Mouse (Mus musculus) WW6 (cell line): Measurements from ENCODE around the gene Psen2.

Source experiments
- DNase-seq: peaks from one replicate; pipeline ENCODE4 v3.0.0-alpha.2; 2013; ENCODE audit warnings: low read depth, low spot score

Gene Psen2

DNA sequence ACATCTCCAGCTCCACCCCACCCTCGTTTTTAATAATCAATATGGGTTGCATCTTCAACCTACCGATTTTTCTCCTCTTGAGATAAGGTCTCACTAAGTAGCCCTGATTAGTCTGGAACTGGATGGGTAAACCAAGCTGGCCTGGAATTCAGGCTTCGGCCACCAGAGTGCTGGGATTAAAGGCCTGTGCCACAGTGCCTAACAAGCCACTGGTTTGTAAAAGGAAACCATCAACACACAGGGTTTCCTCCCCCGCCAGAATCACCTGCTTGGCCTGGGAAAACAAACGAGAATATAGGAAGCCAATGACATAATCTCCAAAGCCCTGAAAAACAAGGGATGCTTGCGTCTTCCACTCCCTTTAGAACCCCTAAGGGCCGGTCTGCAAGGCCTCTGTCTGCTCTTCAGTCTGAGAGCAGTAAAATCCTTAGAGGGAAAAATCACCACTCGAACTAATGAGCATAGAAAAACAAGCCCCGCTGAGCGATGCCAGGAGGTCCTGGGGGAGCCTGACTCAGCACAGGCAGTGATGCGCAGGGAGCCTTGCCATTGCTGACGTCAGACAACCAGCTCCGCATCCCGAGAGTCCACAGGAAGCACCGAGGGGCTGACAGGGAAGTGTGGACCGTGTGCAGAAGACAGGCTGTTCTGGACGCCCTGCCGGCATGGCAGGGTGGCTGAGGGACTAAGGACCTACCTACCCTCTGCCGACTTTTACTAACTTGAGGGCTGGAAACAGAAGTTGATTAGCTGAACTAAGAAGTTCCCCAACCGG lies 13.4 kb downstream of the Psen2 start:
- DNase-seq = no peak

GRCm38 (mm10) chr1:180248593-180249146 lies 14.6 kb downstream of the Psen2 start:
- no peak for DNase-seq

DNA sequence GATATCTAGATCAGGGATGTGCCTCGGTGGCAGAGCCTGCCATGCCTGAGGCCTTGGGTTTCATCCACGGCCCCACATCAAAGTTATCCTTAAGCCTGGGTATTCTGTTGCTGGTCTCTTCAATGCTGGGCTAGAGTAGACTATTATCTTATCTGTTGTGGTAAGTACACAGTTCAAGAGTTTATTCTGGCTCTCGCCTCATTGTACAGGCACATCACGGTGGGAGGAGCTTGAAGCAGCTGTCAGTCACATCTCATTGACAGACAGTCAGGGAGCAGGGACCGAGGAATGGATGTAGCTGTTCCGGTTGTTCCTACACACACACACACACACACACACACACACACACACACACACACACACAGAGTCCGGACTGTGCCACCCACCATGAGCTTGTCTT lies 15.3 kb downstream of the Psen2 start:
- no peak for DNase-seq

- DNase-seq = no peak
Measured at GRCm38 (mm10) chr1:180245741-180246507, 17.3 kb downstream of the Psen2 start.

GRCm38 (mm10) chr1:180231729-180232128 lies 31.5 kb downstream of the Psen2 start:
- DNase-seq = no peak

DNA sequence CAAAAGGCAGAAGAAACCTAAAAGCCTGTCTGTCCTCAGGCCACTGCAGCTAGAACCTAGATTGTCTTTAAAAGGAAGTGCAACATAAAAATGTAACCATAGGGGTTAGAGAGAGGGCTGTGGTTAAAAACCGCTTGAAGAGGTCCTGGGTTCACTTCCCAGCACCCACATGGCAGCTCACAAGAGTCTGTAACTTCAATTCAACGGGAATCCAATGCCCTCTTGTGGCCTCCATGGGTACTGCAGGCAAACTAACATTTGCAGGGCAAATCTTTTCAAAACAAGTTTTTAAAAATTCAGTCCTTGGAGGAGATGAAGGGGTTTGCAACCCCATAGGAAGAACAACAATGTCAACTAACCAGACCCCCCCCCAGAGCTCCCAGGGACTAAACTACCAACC lies 32.7 kb downstream of the Psen2 start:
- no peak for DNase-seq

DNA sequence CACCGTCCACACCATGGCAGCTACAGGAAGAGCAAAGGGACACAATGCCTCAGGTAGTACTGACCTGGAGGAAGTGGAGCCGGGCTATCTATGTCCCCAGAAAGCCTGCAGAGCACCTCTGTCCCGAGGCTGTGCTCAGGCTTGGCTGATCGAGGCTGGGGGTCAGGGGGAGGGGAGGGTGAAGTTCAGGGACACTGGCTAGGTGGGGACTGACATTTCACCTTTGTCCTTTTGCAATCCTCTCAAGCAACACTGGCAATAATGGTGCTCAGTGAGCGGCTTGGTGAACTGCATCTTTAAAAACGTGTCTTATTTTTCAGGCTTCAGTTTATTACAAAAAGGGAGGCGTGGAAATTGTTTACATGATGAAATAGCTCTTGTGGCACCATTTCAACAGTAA lies 33.3 kb downstream of the Psen2 start:
- DNase-seq = no peak

DNA sequence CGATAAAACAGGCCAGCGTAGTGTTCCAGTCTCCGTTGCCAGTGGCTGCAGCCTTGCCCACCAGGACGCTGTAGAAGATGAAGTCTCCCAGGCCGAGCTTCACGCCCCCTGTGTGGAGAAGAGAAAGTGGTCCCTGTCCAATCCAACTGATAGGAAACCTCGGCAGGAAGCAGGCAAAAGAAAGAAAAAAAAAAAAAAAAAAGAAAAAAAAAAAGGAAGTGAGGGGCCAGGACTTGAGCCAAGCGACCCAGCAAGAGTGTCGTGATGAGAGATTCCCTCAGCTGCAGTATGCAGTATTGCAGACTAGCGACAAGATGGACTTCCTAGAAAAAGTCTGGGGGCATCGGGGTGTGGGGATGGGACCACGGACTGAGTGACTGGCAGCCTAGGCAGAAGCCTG lies 34.4 kb downstream of the Psen2 start:
- DNase-seq = no peak

- DNase-seq = no peak
Measured at GRCm38 (mm10) chr1:180226766-180227165, 36.5 kb downstream of the Psen2 start.

- DNase-seq = no peak
Measured at GRCm38 (mm10) chr1:180226221-180226713, 37.0 kb downstream of the Psen2 start.

GRCm38 (mm10) chr1:180225500-180226220 lies 37.6 kb downstream of the Psen2 start:
- DNase-seq = no peak

DNA sequence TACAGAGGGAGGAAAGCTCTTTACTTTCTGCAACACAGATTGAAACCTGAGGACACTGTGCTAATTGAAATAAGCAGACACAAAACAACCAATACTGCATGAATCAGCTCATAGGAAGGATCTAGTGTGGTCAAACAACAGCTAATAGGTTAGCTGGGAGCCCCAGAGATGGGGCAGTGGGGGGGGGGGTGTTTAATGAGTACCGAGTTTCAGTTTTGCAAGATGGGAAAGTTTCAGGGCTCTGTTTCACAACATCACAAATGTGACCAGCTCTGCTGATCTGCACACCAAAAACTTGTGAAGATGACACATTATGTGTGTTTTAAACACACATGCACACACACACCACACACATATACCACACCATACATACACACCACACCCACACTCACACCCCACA lies 41.2 kb downstream of the Psen2 start:
- DNase-seq = no peak

- no peak for DNase-seq
Measured at GRCm38 (mm10) chr1:180220791-180221542, 42.3 kb downstream of the Psen2 start.

GRCm38 (mm10) chr1:180216541-180217276 lies 46.5 kb downstream of the Psen2 start:
- DNase-seq = no peak

DNA sequence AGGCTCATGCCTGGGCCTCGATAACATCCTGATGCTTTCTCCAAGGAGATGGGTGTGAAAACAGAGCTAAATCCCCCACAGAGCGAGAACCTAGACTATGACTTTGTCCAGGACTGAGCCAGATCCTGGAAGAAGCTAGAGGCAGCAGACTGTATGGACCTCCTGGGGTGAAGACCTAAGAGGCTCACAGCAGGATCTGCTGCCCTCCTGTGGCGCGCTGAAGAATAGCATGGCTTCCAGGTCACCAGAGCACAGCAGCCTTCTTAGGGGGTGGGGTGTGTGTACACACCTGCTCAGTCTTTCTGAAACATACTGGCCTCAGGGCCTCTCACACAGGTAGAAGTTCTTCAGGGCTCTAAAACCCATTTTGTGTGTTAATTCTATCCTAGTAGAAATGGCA lies 48.2 kb downstream of the Psen2 start:
- DNase-seq = no peak

DNA sequence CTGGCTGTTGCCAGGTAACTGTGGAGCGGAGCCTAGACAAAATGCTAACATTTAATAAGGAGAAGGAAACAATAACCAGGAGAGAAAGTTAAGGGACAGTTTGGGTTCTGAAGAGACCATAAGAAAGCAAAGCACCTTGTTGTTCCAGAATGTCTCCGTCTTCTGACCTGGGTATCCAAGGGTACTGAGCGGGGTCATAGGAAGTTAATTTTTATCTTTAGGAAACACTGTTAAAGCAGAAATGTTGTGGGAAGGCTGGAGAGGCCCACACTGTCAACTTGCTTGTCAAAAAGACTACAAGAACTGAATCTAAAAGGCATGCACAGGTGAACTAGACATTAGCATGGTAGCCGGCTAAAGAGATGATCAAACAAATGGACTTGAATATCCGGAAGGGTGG lies 50.3 kb downstream of the Psen2 start:
- DNase-seq = no peak

DNA sequence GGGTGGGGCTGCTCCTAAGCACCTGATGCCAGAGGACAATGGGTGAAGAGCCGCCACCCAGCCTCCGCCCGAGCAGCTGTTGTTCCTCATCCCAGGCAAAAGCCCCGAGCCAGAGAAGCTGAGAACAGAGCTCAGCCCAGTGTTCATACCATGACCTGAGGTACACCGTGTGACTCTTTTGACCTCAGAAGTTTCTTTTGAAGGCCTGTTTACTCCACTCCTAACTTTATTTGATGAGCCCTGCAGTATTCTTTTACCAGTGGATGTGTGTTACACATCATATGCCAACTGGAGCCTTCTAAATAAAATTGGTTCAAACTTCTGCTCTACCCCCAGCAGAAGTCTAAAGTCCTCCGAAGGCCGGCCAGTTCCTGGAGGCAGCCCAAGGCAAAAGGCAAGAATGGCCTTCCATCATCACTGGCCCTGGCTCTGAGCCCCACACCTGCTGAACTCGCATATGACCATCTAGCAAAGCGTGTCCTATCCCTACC lies 52.4 kb downstream of the Psen2 start:
- no peak for DNase-seq

DNA sequence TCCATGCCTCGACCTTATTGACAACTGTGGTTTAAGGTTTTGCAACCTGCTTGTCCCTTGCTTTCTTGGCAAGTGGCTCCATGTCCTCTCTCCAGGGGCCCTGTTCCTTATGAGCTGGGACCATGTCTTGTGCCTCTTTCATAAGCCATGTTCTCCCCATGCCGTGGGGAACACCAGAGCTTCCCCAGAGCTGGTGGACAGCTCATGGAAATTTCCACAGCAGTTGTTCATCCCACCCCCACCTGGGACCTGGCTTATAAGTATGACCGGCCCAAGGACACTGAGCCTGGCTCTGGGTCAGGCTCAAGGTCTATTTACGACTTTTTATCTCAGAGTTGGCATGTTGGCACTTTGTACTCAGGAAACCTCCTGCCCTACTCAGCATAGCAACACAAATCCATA lies 53.2 kb downstream of the Psen2 start:
- no peak for DNase-seq

DNA sequence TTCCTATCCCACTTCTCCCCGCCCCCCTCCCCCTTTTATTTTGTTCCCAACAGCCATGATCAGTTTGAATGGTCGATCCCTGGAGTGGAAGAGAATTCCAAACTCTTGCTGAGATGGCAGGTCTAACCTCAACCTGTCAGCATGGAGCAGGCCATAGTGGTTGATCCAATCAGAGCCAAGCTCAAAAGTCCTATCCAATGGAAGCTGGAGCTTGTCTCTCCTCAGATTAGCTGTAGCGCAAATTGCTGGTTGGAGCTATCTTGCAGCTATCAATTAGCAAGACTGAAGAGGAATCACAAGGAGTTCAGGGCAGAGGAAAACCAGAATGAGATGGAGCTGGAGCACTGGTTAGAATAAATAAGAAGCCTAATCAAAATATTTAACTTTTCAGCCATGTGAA lies 54.9 kb downstream of the Psen2 start:
- no peak for DNase-seq

DNA sequence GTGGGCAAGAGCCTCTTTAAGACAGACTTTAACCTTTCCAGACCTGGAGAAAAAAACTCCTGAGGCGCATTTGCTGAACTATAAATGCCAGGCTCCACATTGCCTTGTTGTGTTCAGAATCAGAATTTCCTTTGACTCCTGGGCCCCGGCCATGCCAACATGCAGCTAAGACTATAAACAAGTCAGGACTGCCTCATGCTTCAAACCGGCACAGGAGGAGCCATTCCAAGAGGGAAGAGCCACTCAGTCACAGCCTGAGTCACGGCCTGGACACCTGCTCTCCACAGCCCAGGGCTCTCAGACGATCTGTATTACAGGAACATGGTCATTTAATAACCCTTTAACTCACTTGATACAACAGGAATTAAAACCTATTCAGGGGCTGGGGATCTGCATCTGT lies 62.5 kb downstream of the Psen2 start:
- no peak for DNase-seq

GRCm38 (mm10) chr1:180199715-180200050 lies 63.6 kb downstream of the Psen2 start:
- no peak for DNase-seq
